Mouse (Mus musculus) MEL (cell line): ENCODE results near the gene Zwilch.

Source experiments
- BHLHE40 ChIP-seq: IDR thresholded peaks from 2 replicates; pipeline ENCODE4 v1.6.1; 2012; ENCODE audit warnings: low read depth, mild to moderate bottlenecking, inconsistent platforms, low read length, improper control_type of control experiment, borderline replicate concordance
- CTCF ChIP-seq, 3 experiments: IDR thresholded peaks in 2 of 3; conservative IDR thresholded peaks in 1 of 3; 2 replicates each; pipeline ENCODE4 v1.5.1; 2011 to 2012; ENCODE audit warnings: low read length in 3 of 3, low read depth in 2 of 3, mild to moderate bottlenecking in 2 of 3, improper control_type of control experiment in 1 of 3, inconsistent platforms in 1 of 3, mixed read lengths in 1 of 3, moderate library complexity in 1 of 3; ENCODE audit not compliant: control insufficient read depth in 1 of 3, insufficient read depth in 1 of 3, poor library complexity in 1 of 3, severe bottlenecking in 1 of 3
- MAX ChIP-seq: IDR thresholded peaks from 2 replicates; pipeline ENCODE4 v1.6.1; 2011; ENCODE audit warnings: low read length, improper control_type of control experiment
- POLR2A ChIP-seq, 2 experiments: IDR thresholded peaks; 2 replicates each; pipeline ENCODE4 v1.6.1; 2011 to 2012; ENCODE audit warnings: low read length in 2 of 2, mild to moderate bottlenecking in 2 of 2, control low read depth in 1 of 2, improper control_type of control experiment in 1 of 2, low read depth in 1 of 2, moderate library complexity in 1 of 2; ENCODE audit not compliant: control insufficient read depth in 1 of 2, insufficient read depth in 1 of 2, poor library complexity in 1 of 2
- TBP ChIP-seq: IDR thresholded peaks from 2 replicates; pipeline ENCODE4 v1.8.0; 2011; ENCODE audit warnings: low read depth, low read length, improper control_type of control experiment
- USF1 ChIP-seq: IDR thresholded peaks from 2 replicates; pipeline ENCODE4 v1.6.1; 2014; ENCODE audit warnings: low read depth, mild to moderate bottlenecking, inconsistent platforms, low read length, improper control_type of control experiment, moderate library complexity
- ZC3H11A ChIP-seq: IDR thresholded peaks from 2 replicates; pipeline ENCODE4 v1.6.1; 2012; ENCODE audit warnings: low read depth, mild to moderate bottlenecking, inconsistent platforms, low read length, improper control_type of control experiment

- TF ChIP-seq POLR2A (IDR thresholded peaks at IDR 0.05; ENCODE audit: control insufficient read depth in 1 of 2, insufficient read depth in 1 of 2, low read depth in 1 of 2, low read length in 2 of 2, poor library complexity in 1 of 2) = no peak
- TF ChIP-seq USF1 = no peak
- TF ChIP-seq TBP = no peak
- no peak for TF ChIP-seq CTCF (IDR thresholded peaks at IDR 0.05 in 2 of 3, conservative IDR thresholded peaks at IDR 0.05 in 1 of 3; ENCODE audit: control insufficient read depth in 1 of 3, insufficient read depth in 1 of 3, low read depth in 2 of 3, low read length in 3 of 3, poor library complexity in 1 of 3, severe bottlenecking in 1 of 3)
- TF ChIP-seq BHLHE40 = no peak
- TF ChIP-seq ZC3H11A = no peak
- no peak for TF ChIP-seq MAX
These were observed 45.0 kb upstream of the Zwilch start for GRCm38 (mm10) chr9:64217887-64218286.
